Mouse (Mus musculus): ENCODE data around the gene Aftph. TPM values are rescaled to one million over a fixed set of nuclear protein-coding genes. Genes with fewer than 3 reads are reported as not detected.

Gene Aftph
- polyA plus RNA-seq, 1 experiment from 2014 or later = 26.5 TPM

GRCm38 (mm10) chr11:20691000-20691399 lies 50.4 kb downstream of the Aftph start:
- no peak overlapping the region for H3K9ac ChIP-seq (ENCODE audit: low read depth, low read length)
- no peaks in the 10 kb centered on the region for H3K27me3 ChIP-seq (replicated peaks; ENCODE audit: control insufficient read depth, insufficient read depth, low read length)
- DNase-seq (ENCODE audit: low spot score) (peak; percentile 58), ATAC-seq (replicated peaks; ENCODE audit: low FRiP score) (peak; percentile 53; the same call in 1 of the 2 replicates)
- no peak overlapping the region for H3K4me3 ChIP-seq (ENCODE audit: low read depth, low read length)
- H3K4me2 ChIP-seq = no peak overlapping the region
- H3K36me3 ChIP-seq (ENCODE audit: control insufficient read depth, insufficient read depth, low read length) = no peaks in the 10 kb centered on the region; the same call in 1 of the 2 replicates
- no peaks in the 10 kb centered on the region for H3K9me3 ChIP-seq (ENCODE audit: control insufficient read depth, low read length)
- H3K27ac ChIP-seq (ENCODE audit: low read depth, low read length) = no peak overlapping the region
- H3K4me1 ChIP-seq (replicated peaks; ENCODE audit: control insufficient read depth, insufficient read depth, low read length) = no peaks in the 10 kb centered on the region
- WGBS = 11% methylated on average over 4 of the region's 4 CpGs

- WGBS = 62% methylated on average over 5 of the region's 5 CpGs
- Histone ChIP-seq H3K36me3 (ENCODE audit: control insufficient read depth, insufficient read depth, low read length) (no peaks in the 10 kb centered on the region; the same call in 1 of the 2 replicates), H3K4me2 (no peak overlapping the region), H3K9ac (ENCODE audit: low read depth, low read length) (no peak overlapping the region), H3K4me3 (ENCODE audit: low read depth, low read length) (no peak overlapping the region), H3K9me3 (ENCODE audit: control insufficient read depth, low read length) (no peaks in the 10 kb centered on the region), H3K27me3 (replicated peaks; ENCODE audit: control insufficient read depth, insufficient read depth, low read length) (no peaks in the 10 kb centered on the region), H3K27ac (ENCODE audit: low read depth, low read length) (no peak overlapping the region), H3K4me1 (replicated peaks; ENCODE audit: control insufficient read depth, insufficient read depth, low read length) (no peaks in the 10 kb centered on the region)
- ATAC-seq (replicated peaks; ENCODE audit: low FRiP score) (no peak), DNase-seq (ENCODE audit: low spot score) (no peak)
These were observed 59.7 kb downstream of the Aftph start for GRCm38 (mm10) chr11:20681679-20682078.

GRCm38 (mm10) chr11:20680781-20681180 lies 60.6 kb downstream of the Aftph start:
- Histone ChIP-seq H3K27ac (ENCODE audit: low read depth, low read length) (no peak overlapping the region), H3K27me3 (replicated peaks; ENCODE audit: control insufficient read depth, insufficient read depth, low read length) (no peaks in the 10 kb centered on the region), H3K9me3 (ENCODE audit: control insufficient read depth, low read length) (no peaks in the 10 kb centered on the region), H3K9ac (ENCODE audit: low read depth, low read length) (no peak overlapping the region), H3K4me1 (replicated peaks; ENCODE audit: control insufficient read depth, insufficient read depth, low read length) (no peaks in the 10 kb centered on the region), H3K4me2 (no peak overlapping the region), H3K36me3 (ENCODE audit: control insufficient read depth, insufficient read depth, low read length) (no peaks in the 10 kb centered on the region), H3K4me3 (ENCODE audit: low read depth, low read length) (no peak overlapping the region)
- ATAC-seq (replicated peaks; ENCODE audit: low FRiP score) (no peak), DNase-seq (ENCODE audit: low spot score) (no peak)
- WGBS = 80% methylated on average over 5 of the region's 5 CpGs

- H3K4me3 ChIP-seq (ENCODE audit: low read depth, low read length) = no peak overlapping the region
- H3K9me3 ChIP-seq (ENCODE audit: control insufficient read depth, low read length) = no peaks in the 10 kb centered on the region
- no peak overlapping the region for H3K9ac ChIP-seq (ENCODE audit: low read depth, low read length)
- H3K4me1 ChIP-seq (replicated peaks; ENCODE audit: control insufficient read depth, insufficient read depth, low read length) = no peaks in the 10 kb centered on the region
- H3K36me3 ChIP-seq (ENCODE audit: control insufficient read depth, insufficient read depth, low read length) = no peaks in the 10 kb centered on the region
- DNase-seq (ENCODE audit: low spot score) (no peak), ATAC-seq (replicated peaks; ENCODE audit: low FRiP score) (no peak)
- no peak overlapping the region for H3K27ac ChIP-seq (ENCODE audit: low read depth, low read length)
- 75% methylated on average over 2 of the region's 2 CpGs for WGBS
- H3K27me3 ChIP-seq (replicated peaks; ENCODE audit: control insufficient read depth, insufficient read depth, low read length) = no peaks in the 10 kb centered on the region
- no peak overlapping the region for H3K4me2 ChIP-seq
These were observed 62.0 kb downstream of the Aftph start for GRCm38 (mm10) chr11:20679396-20679795.

GRCm38 (mm10) chr11:20672513-20672912 lies 68.9 kb downstream of the Aftph start:
- DNase-seq (ENCODE audit: low spot score) = no peak
- H3K9me3 ChIP-seq (ENCODE audit: control insufficient read depth, low read length) = no peaks in the 10 kb centered on the region
- no peak for ATAC-seq (replicated peaks; ENCODE audit: low FRiP score)
- no peak overlapping the region for H3K27ac ChIP-seq (ENCODE audit: low read depth, low read length)
- no peak overlapping the region for H3K4me2 ChIP-seq
- no peak overlapping the region for H3K9ac ChIP-seq (ENCODE audit: low read depth, low read length)
- H3K4me3 ChIP-seq (ENCODE audit: low read depth, low read length) = no peak overlapping the region
- H3K36me3 ChIP-seq (ENCODE audit: control insufficient read depth, insufficient read depth, low read length) = no peaks in the 10 kb centered on the region
- no peaks in the 10 kb centered on the region for H3K27me3 ChIP-seq (replicated peaks; ENCODE audit: control insufficient read depth, insufficient read depth, low read length)
- no peaks in the 10 kb centered on the region for H3K4me1 ChIP-seq (replicated peaks; ENCODE audit: control insufficient read depth, insufficient read depth, low read length)
- WGBS = 70% methylated on average over 6 of the region's 6 CpGs

GRCm38 (mm10) chr11:20671789-20672392 lies 69.5 kb downstream of the Aftph start:
- Histone ChIP-seq H3K36me3 (ENCODE audit: control insufficient read depth, insufficient read depth, low read length) (no peaks in the 10 kb centered on the region), H3K4me1 (replicated peaks; ENCODE audit: control insufficient read depth, insufficient read depth, low read length) (no peaks in the 10 kb centered on the region), H3K9me3 (ENCODE audit: control insufficient read depth, low read length) (no peaks in the 10 kb centered on the region), H3K4me3 (ENCODE audit: low read depth, low read length) (no peak overlapping the region), H3K4me2 (no peak overlapping the region), H3K27ac (ENCODE audit: low read depth, low read length) (no peak overlapping the region), H3K27me3 (replicated peaks; ENCODE audit: control insufficient read depth, insufficient read depth, low read length) (no peaks in the 10 kb centered on the region), H3K9ac (ENCODE audit: low read depth, low read length) (no peak overlapping the region)
- ATAC-seq (replicated peaks; ENCODE audit: low FRiP score) = no peak
- no peak for DNase-seq (ENCODE audit: low spot score)
- WGBS = 52% methylated on average over 6 of the region's 6 CpGs

- 84% methylated on average over 9 of the region's 9 CpGs for WGBS
- Histone ChIP-seq H3K4me2 (no peak overlapping the region), H3K4me1 (replicated peaks; ENCODE audit: control insufficient read depth, insufficient read depth, low read length) (peaks cover 9% of the 10 kb centered on the region), H3K27me3 (replicated peaks; ENCODE audit: control insufficient read depth, insufficient read depth, low read length) (no peaks in the 10 kb centered on the region; the same call in 1 of the 2 replicates), H3K4me3 (ENCODE audit: low read depth, low read length) (no peak overlapping the region), H3K9ac (ENCODE audit: low read depth, low read length) (no peak overlapping the region), H3K27ac (ENCODE audit: low read depth, low read length) (no peak overlapping the region), H3K36me3 (ENCODE audit: control insufficient read depth, insufficient read depth, low read length) (no peaks in the 10 kb centered on the region), H3K9me3 (ENCODE audit: control insufficient read depth, low read length) (no peaks in the 10 kb centered on the region)
- ATAC-seq (replicated peaks; ENCODE audit: low FRiP score) (no peak), DNase-seq (ENCODE audit: low spot score) (no peak)
These were observed 76.5 kb downstream of the Aftph start for GRCm38 (mm10) chr11:20664878-20665277.

GRCm38 (mm10) chr11:20663580-20664198 lies 77.7 kb downstream of the Aftph start:
- 72% methylated on average over 5 of the region's 5 CpGs for WGBS
- DNase-seq (ENCODE audit: low spot score) (no peak), ATAC-seq (replicated peaks; ENCODE audit: low FRiP score) (no peak)
- H3K9ac ChIP-seq (ENCODE audit: low read depth, low read length) = no peak overlapping the region
- peaks cover 9% of the 10 kb centered on the region for H3K4me1 ChIP-seq (replicated peaks; ENCODE audit: control insufficient read depth, insufficient read depth, low read length)
- no peaks in the 10 kb centered on the region for H3K9me3 ChIP-seq (ENCODE audit: control insufficient read depth, low read length)
- H3K4me3 ChIP-seq (ENCODE audit: low read depth, low read length) = no peak overlapping the region
- no peaks in the 10 kb centered on the region; the same call in 1 of the 2 replicates for H3K27me3 ChIP-seq (replicated peaks; ENCODE audit: control insufficient read depth, insufficient read depth, low read length)
- H3K27ac ChIP-seq (ENCODE audit: low read depth, low read length) = no peak overlapping the region
- no peaks in the 10 kb centered on the region for H3K36me3 ChIP-seq (ENCODE audit: control insufficient read depth, insufficient read depth, low read length)
- no peak overlapping the region for H3K4me2 ChIP-seq

GRCm38 (mm10) chr11:20662811-20663210 lies 78.6 kb downstream of the Aftph start:
- 63% methylated on average over 7 of the region's 7 CpGs for WGBS
- H3K4me2 ChIP-seq = no peak overlapping the region
- no peak overlapping the region for H3K9ac ChIP-seq (ENCODE audit: low read depth, low read length)
- H3K36me3 ChIP-seq (ENCODE audit: control insufficient read depth, insufficient read depth, low read length) = no peaks in the 10 kb centered on the region
- H3K4me1 ChIP-seq (replicated peaks; ENCODE audit: control insufficient read depth, insufficient read depth, low read length) = peaks cover 9% of the 10 kb centered on the region
- no peak overlapping the region for H3K4me3 ChIP-seq (ENCODE audit: low read depth, low read length)
- H3K27me3 ChIP-seq (replicated peaks; ENCODE audit: control insufficient read depth, insufficient read depth, low read length) = no peaks in the 10 kb centered on the region; the same call in 1 of the 2 replicates
- DNase-seq (ENCODE audit: low spot score) (no peak), ATAC-seq (replicated peaks; ENCODE audit: low FRiP score) (no peak)
- no peak overlapping the region for H3K27ac ChIP-seq (ENCODE audit: low read depth, low read length)
- no peaks in the 10 kb centered on the region for H3K9me3 ChIP-seq (ENCODE audit: control insufficient read depth, low read length)

All from liver, embryonic 11.5 days (tissue).